Mouse (Mus musculus) heart, embryonic 10.5 days (tissue): ENCODE results near the gene Pnpo. TPM values are rescaled to one million over a fixed set of nuclear protein-coding genes. Genes with fewer than 3 reads are reported as not detected.
A peak's percentile ranks its signal among the peaks of the same experiment; 100 is the strongest.

Experiments used
- DNase-seq: peaks from one replicate; pipeline ENCODE4 v3.0.0-alpha.2; 2017; ENCODE audit warnings: low spot score
- H3K27ac ChIP-seq: fragments of 300-500 bp; sonication (generic); 2 replicates; pipeline ENCODE4 v1.5.1; 2016; ENCODE audit warnings: mild to moderate bottlenecking
- H3K27me3 ChIP-seq: fragments of 300-500 bp; sonication (generic); 2 replicates; pipeline ENCODE4 v1.6.1; 2016; ENCODE audit warnings: mild to moderate bottlenecking; ENCODE audit not compliant: poor library complexity, insufficient read depth, severe bottlenecking
- H3K36me3 ChIP-seq: fragments of 300-500 bp; sonication (generic); 2 replicates; pipeline ENCODE4 v1.6.1; 2016; ENCODE audit warnings: mild to moderate bottlenecking, moderate library complexity
- H3K4me1 ChIP-seq: fragments of 300-500 bp; sonication (generic); 2 replicates; pipeline ENCODE4 v1.6.1; 2016; ENCODE audit warnings: mild to moderate bottlenecking
- H3K4me3 ChIP-seq: fragments of 300-500 bp; sonication (generic); 2 replicates; pipeline ENCODE4 v1.5.1; 2016; ENCODE audit warnings: mild to moderate bottlenecking, moderate library complexity
- H3K9me3 ChIP-seq: fragments of 300-500 bp; sonication (generic); 2 replicates; pipeline ENCODE4 v1.6.1; 2016; ENCODE audit warnings: mild to moderate bottlenecking, moderate library complexity
- WGBS: fragments of 180-500 bp; shearing (Covaris S2); methylation state at CpG from one replicate; pipeline ENCODE4 v1.1.7; 2016; 5-methylcytosine and 5-hydroxymethylcytosine counted together
- polyA plus RNA-seq: library from polyadenylated mRNA; unstranded; fragments of >200 nt; fragmentation: Nextera tagmentation; extraction: Ambion mirVana; gene quantifications from 2 replicates; pipeline ENCODE4 v1.2.1, GENCODE M21; 2016

Gene Pnpo
- 69.3 and 72.6 TPM in 2 replicates for polyA plus RNA-seq

DNA sequence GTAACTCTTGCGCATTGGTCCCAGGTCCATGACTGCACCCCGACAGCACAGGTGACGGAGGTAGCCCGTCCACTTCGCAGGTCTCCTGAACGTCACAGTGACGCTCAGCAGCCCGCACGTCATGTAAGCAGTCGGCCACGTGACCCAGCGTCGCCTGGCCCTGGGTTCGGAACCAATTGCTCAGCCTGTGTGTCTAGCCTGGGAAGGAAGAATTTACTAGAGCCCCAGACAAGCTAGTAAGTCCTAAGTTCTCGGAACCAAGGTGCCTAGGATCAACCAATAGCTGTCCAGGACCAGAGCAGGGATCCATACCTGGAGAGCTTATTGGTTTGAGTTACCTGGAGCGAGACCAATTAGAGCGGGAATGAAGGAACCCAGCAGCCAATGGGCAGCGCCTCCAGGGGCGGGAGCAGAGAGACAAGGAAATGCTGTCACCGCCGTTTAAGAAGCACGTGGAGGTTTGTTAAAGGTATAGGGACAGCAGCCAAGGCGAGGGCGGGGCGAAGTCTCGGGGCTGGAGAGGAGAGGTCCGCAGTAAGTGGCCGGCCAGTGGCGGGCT, at the start of gene Pnpo:
Gene Pnpo, minus strand, starts transcription at position 241 of the 559 bp plus-strand sequence.
- H3K4me1 ChIP-seq: peaks cover 22% of the 10 kb centered on the region
- peak within 1 kb of the TSS; percentile 88 for H3K27ac ChIP-seq
- peak within 1 kb of the TSS; percentile 72 for H3K4me3 ChIP-seq
- 1% methylated on average over 29 of the region's 29 CpGs for WGBS
- peaks cover 20% of the 10 kb centered on the region for H3K36me3 ChIP-seq
- no peaks in the 10 kb centered on the region for H3K9me3 ChIP-seq
- DNase-seq: peak; percentile 99
- H3K27me3 ChIP-seq: no peaks in the 10 kb centered on the region

DNA sequence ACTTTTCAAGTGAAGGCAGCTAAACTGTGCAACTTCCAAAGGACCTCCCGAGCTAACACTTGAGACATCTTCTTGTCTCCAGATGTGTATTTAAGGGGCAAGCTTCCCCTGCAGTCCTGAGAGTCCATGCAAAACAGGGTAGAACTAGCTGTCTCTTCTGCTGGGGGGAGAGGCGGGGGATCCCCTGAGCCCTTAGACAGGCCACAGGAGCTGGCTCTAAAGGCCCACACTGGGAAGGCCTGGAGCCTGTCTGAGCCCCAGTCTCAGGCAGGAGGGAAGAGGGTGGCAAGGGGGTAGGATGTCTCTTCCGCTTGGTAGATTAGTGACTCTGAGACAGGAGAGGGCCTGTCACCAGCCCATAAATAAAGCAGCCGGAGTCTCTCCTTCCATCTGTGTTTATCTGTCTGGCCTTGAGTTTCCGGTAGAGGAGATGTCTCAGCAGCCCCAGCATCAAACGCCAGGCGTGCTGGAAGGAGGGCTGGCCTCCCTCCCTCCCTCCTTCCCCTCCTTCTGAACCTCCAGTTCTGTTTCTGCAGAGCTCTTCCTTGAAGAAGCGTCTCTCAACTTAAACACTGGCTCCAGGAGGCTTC, 49.0 kb upstream of the Pnpo start:
- H3K9me3 ChIP-seq: no peaks in the 10 kb centered on the region
- WGBS: 16% methylated on average over 8 of the region's 8 CpGs
- no peak for DNase-seq
- peaks cover 85% of the 10 kb centered on the region for H3K27me3 ChIP-seq
- H3K27ac ChIP-seq: peak overlapping the region; percentile 62; the same call in 1 of the 2 replicates
- H3K4me1 ChIP-seq: peaks cover 53% of the 10 kb centered on the region
- 0 out of 2 replicates have a peak overlapping the region, but pooled peaks have one; percentile 12 for H3K4me3 ChIP-seq
- H3K36me3 ChIP-seq: no peaks in the 10 kb centered on the region

DNA sequence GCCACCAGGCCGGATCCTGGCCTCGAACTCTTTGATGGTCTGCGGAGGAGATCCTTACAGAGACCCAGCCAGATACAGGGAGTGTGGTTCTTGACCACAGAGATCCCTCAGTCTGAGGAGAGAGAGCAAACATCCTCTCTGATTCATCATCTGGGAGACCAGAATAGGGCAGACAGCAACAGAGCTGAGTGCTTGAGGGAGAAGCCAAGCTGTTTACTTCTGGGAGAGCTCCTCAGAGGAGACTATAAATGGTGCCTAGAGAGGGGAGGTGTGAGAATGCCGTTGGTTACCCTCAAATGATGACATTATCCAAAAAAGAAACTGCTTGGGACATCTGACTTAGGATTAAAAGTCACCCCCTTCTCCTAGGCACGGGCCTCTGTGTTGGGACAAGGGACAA, 47.7 kb upstream of the Pnpo start:
- no peaks in the 10 kb centered on the region for H3K9me3 ChIP-seq
- WGBS: 67% methylated on average over 5 of the region's 5 CpGs
- H3K4me1 ChIP-seq: peaks cover 48% of the 10 kb centered on the region
- peaks cover 85% of the 10 kb centered on the region for H3K27me3 ChIP-seq
- no peak for DNase-seq
- no peak overlapping the region; the same call in 1 of the 2 replicates for H3K27ac ChIP-seq
- no peaks in the 10 kb centered on the region for H3K36me3 ChIP-seq
- H3K4me3 ChIP-seq: no peak overlapping the region

DNA sequence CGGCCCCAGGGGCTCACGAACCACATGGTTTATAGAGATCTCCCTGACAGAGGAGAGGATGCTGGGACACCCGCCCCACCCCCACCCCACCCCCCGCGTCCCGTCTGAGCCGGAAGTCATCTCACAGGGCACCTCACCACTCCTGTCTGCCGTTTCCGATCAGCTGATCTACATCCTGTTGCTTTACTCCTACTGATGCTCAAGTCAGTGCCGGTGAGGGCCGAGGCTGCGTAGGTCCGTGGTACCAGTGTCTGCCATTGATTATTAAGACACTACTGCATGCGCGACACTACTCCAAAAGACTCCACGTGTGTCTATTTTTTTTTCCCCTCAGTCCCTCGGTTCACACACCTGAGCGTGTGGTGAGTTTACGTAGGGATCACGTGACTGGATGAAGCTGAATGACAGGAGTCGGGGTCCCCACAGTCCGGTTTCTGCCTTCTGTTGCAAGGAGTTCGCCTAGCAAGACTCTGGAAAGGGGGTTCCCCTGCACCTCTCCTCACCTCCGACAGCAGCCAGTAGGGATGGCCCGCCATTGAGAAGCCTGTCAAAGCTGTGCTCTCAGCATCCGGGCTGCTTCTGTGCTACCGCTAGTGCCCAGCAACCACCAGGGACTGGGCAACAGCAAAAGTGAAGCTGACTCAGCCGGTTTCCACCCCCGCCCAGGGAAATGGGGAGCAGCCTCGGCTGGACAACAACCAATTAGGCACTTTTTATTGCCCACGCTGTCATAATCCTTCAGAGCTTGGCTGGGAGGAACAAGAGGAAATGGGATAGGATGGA, 44.3 kb upstream of the Pnpo start:
- Histone ChIP-seq H3K36me3 (no peaks in the 10 kb centered on the region), H3K9me3 (no peaks in the 10 kb centered on the region), H3K4me3 (peak overlapping the region; percentile 40), H3K27ac (peak overlapping the region; percentile 59), H3K27me3 (peaks cover 85% of the 10 kb centered on the region), H3K4me1 (peaks cover 34% of the 10 kb centered on the region)
- no peak for DNase-seq
- 7% methylated on average over 31 of the region's 31 CpGs for WGBS

DNA sequence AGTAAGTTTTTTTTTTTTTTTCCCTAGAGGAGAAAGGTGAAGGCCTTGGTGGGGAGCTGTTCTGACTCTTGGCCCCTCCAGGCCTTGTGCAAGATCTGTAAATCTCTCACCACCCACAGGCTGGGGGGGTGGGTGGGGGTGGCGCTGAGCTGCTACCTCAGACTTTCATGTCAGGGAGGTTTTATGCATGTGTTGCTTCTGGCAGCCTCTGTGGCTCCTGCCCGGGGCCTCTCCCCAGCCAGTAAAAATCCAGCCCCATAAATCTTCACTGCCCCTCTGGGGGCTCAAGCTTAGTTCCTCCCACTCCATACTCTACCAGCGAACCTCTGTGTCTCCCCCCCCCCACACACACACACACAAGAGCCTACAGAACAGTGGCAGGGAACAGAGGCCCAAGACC, 42.7 kb upstream of the Pnpo start:
- Histone ChIP-seq H3K36me3 (no peaks in the 10 kb centered on the region), H3K4me3 (no peak overlapping the region), H3K4me1 (peaks cover 25% of the 10 kb centered on the region), H3K9me3 (no peaks in the 10 kb centered on the region), H3K27me3 (peaks cover 92% of the 10 kb centered on the region), H3K27ac (no peak overlapping the region)
- WGBS: 49% methylated on average over 3 of the region's 3 CpGs
- no peak for DNase-seq

DNA sequence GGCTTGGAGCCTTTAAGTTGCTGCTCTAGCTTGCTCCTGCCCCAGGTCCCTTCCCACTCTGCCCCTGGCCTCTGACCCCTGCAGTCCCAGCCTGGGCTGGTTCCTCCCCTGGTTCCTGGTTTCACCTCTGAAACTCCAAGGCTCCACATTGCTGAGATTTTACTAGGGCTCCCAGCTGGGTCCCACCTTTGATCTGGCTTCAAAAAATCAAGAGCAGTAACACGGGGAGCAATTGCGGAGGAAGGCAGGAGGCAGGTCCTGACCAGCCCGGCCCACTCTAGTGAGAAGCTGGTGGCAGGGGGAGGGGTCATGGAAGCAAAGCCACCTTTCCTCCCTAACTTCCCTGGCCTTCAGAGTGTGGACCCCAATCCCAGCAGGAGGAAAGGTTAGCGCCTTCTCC, 41.1 kb upstream of the Pnpo start:
- Histone ChIP-seq H3K27ac (no peak overlapping the region), H3K36me3 (no peaks in the 10 kb centered on the region), H3K9me3 (no peaks in the 10 kb centered on the region), H3K4me1 (peaks cover 21% of the 10 kb centered on the region), H3K27me3 (peaks cover 86% of the 10 kb centered on the region), H3K4me3 (no peak overlapping the region)
- WGBS: 15% methylated on average over 4 of the region's 4 CpGs
- no peak for DNase-seq

DNA sequence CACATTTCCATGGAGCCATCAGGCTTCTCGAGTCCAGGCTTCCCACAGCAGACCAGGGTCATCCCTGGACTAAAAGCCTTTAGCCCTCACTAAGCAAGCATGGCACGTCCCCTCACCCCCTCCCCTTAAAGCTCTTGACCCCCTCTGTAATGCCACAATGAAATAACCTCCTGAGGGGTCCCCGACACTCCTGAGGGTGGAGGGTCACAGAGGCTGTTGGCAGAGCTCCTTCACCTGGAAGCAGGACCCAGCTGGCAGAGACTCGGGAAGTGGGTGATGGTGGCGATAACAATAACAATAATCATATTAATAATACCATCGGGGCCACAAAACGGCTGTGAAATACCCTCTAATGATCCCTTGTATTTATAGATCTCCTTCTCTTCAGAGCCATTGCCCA, 39.1 kb upstream of the Pnpo start, which contains the start of gene Sp2:
Gene Sp2, minus strand, starts transcription at position 101 of the 400 bp plus-strand sequence.
- 78% methylated on average over 7 of the region's 7 CpGs for WGBS
- H3K4me1 ChIP-seq: peaks cover 25% of the 10 kb centered on the region
- H3K4me3 ChIP-seq: no peak within 1 kb of the TSS
- DNase-seq: no peak
- no peak within 1 kb of the TSS for H3K27ac ChIP-seq
- H3K27me3 ChIP-seq: peaks cover 66% of the 10 kb centered on the region
- H3K9me3 ChIP-seq: no peaks in the 10 kb centered on the region
- H3K36me3 ChIP-seq: no peaks in the 10 kb centered on the region

DNA sequence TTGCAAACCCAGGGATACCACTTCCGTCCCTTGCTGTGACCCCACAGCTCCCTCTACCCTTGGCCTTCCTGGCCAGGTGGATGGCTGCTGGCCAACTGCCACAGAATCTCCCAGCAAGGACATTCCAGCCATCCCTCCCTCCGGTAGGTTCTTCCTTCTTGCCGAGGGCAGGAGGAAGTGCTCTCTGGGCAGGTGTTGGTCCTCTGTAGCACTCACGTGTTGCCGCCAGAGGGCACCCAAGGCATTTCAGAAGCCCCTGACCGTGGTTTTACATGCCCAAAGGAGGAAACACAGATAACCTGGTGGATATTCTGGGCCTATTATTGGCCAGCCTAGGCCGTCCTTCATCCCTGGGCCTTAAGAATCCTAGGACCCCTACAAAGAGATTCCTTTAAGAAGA, 38.6 kb upstream of the Pnpo start:
- WGBS: 2% methylated on average over 7 of the region's 7 CpGs
- no peak overlapping the region for H3K4me3 ChIP-seq

DNA sequence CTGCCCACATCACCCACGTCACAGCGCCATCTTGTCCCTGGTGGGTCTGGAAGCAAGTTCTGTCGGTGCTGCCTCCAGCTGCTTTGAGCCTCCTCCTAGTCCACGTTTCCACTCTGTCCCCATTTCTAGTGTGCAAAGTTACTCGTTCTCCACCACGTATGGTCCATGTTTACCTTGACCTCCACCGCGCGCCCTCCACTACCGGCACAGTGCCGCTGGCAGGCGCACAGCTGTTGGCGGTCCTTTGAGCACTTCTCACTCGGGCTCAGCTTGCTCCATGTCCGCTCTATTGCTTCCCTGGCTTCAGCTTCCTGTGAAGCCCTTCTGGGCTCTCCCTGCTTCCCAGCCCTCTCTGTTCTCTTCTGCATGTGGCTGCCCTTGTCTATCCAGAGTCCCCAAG, 37.7 kb upstream of the Pnpo start:
- H3K9me3 ChIP-seq: no peaks in the 10 kb centered on the region
- H3K36me3 ChIP-seq: no peaks in the 10 kb centered on the region
- H3K4me1 ChIP-seq: peaks cover 21% of the 10 kb centered on the region
- 64% methylated on average over 15 of the region's 15 CpGs for WGBS
- peaks cover 52% of the 10 kb centered on the region for H3K27me3 ChIP-seq
- H3K4me3 ChIP-seq: no peak overlapping the region
- no peak overlapping the region for H3K27ac ChIP-seq
- DNase-seq: no peak

More for the DNA sequence above, 38.6 kb upstream of the Pnpo start:
- Histone ChIP-seq H3K36me3 (no peaks in the 10 kb centered on the region), H3K27ac (no peak overlapping the region), H3K9me3 (no peaks in the 10 kb centered on the region), H3K27me3 (peaks cover 61% of the 10 kb centered on the region), H3K4me1 (peaks cover 20% of the 10 kb centered on the region)
- peak; percentile 88 for DNase-seq

DNA sequence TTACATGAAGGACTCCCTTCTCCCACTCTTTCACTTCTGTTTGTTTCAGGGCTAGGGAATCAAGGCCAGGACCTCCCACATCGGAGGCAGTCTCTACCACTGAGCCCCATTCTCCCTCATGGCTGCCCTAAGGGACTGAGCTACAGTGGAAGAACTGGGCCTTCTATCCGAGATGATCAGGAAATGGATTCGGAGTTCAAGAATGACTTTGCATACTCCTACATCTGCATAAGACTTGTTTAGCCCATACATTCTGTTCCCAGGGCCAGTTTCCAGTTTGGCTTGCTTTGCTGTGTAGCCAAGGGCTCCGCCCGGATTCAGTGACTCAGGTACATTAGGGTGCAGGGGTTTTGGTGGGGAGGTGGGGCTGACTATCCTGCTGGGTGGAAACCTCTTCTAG, 36.2 kb upstream of the Pnpo start:
- no peaks in the 10 kb centered on the region for H3K9me3 ChIP-seq
- no peak overlapping the region for H3K4me3 ChIP-seq
- 76% methylated on average over 5 of the region's 5 CpGs for WGBS
- H3K27me3 ChIP-seq: peaks cover 38% of the 10 kb centered on the region
- DNase-seq: no peak
- H3K27ac ChIP-seq: no peak overlapping the region
- peaks cover 36% of the 10 kb centered on the region for H3K4me1 ChIP-seq
- H3K36me3 ChIP-seq: no peaks in the 10 kb centered on the region

DNA sequence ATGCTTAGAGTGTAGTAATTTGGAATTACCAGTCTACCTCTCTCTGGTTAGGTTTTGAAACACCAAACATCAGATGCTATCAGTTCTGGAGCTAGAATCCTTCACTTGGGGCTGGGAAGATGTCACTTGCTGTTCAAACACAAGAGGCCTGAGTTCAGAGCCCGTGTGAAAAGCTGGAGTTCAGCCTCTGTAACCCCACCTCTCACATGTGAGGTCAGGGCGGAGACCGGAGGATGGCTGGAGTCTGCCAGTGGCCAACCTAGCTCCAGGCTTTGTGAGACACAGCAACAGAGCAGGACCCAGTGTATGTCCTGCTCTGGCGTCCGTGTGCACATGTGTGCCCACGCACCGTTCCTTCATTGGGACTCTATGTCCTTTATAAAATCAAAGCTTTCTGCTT, 35.5 kb upstream of the Pnpo start:
- no peak overlapping the region for H3K27ac ChIP-seq
- H3K4me1 ChIP-seq: peaks cover 38% of the 10 kb centered on the region
- DNase-seq: no peak
- WGBS: 82% methylated on average over 7 of the region's 7 CpGs
- no peaks in the 10 kb centered on the region for H3K36me3 ChIP-seq
- H3K4me3 ChIP-seq: no peak overlapping the region
- peaks cover 31% of the 10 kb centered on the region for H3K27me3 ChIP-seq
- H3K9me3 ChIP-seq: no peaks in the 10 kb centered on the region

DNA sequence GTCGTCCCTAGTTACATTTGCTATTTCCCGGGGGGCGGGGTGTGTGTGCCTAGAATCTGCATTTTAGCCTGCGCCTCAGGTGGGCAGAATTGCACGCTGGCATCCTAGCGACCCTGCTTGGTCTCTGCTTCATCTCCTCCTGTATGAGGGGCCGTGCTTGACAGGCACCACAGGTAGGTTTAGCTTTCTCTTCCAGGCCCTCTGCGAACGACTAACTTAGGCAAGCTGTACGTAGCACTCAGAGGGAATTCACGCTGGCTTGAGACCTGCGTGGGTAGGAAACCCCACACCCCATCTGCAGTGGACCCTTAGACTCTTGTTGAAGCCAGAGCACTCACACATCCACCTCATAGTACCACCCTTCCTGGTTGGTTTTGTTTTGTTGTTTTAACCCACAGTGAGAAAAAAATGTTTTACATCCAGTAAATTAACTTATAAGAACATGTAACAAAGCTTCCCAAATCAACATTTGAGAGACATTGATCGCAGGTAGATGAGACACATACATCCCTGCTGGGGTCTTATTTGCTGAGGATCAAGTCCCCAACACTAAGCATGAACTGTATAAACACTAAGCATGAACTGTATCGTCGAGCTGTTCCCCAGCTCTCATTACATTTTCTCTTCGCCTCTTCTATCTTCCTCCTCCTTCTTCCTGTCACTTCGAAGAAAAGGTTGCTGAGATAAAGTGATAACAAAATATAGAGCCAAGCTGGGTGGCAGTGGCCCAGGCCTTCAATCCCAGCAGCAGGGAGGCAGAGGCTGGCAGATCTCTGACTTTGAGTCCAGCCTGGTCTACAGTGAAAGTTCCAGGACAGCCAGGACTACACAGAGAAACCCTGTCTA, 34.8 kb upstream of the Pnpo start:
- 27% methylated on average over 17 of the region's 17 CpGs for WGBS
- Histone ChIP-seq H3K4me3 (peak overlapping the region; percentile 96), H3K27me3 (peaks cover 24% of the 10 kb centered on the region), H3K9me3 (no peaks in the 10 kb centered on the region), H3K27ac (peak overlapping the region; percentile 99), H3K4me1 (peaks cover 45% of the 10 kb centered on the region), H3K36me3 (no peaks in the 10 kb centered on the region)
- DNase-seq: no peak
